10 mouse cellular contexts compared by ENCODE assay signal in genomic region chr16:13611399-13611798, GRCm38 (mm10). TPM values are rescaled to one million over a fixed set of nuclear protein-coding genes. Genes with fewer than 3 reads are reported as not detected.
DNase-seq lines count a peak whose midpoint lies in the region; ATAC-seq and TF ChIP-seq lines count a peak whose summit lies in the region.
"Had no signal": no experiment of that assay in that cellular context is flagged by ENCODE, and none has a peak within 500 bp of the region (broad histone marks: within the 10 kb centered on the region; RNA-seq: fewer than 3 reads in every experiment).

No protein-coding gene starts in this region.

- no peak overlapping the region for H3K9ac ChIP-seq in lung, embryonic 14.5 days
- H3K9ac ChIP-seq in forebrain, embryonic 12.5 days = no peak overlapping the region
- H3K9ac ChIP-seq: neural tube, embryonic 13.5 days had no signal

- peak; percentile 86 for ATAC-seq in lung, embryonic 14.5 days (ENCODE audit: insufficient read depth)
- no peak for ATAC-seq in forebrain, embryonic 12.5 days (ENCODE audit: low FRiP score)
- no peak for ATAC-seq in granulocyte monocyte progenitor cell, adult 5-6 weeks (replicated peaks; ENCODE audit: poor library complexity, severe bottlenecking)

- H3K9me3 ChIP-seq in lung, embryonic 14.5 days (ENCODE audit: low read depth, low read length) = no peaks in the 10 kb centered on the region
- H3K9me3 ChIP-seq in forebrain, embryonic 12.5 days = no peaks in the 10 kb centered on the region
- H3K9me3 ChIP-seq: G1E; megakaryocyte, embryonic 14.5 days; neural tube, embryonic 13.5 days had no signal

- peaks cover 6% of the 10 kb centered on the region for H3K36me3 ChIP-seq in lung, embryonic 14.5 days (ENCODE audit: insufficient read depth)
- no peaks in the 10 kb centered on the region for H3K36me3 ChIP-seq in forebrain, embryonic 12.5 days (replicated peaks)

- peak overlapping the region; percentile 87 for H3K27ac ChIP-seq in lung, embryonic 14.5 days (ENCODE audit: low read depth)
- no peak overlapping the region for H3K27ac ChIP-seq in forebrain, embryonic 12.5 days
- H3K27ac ChIP-seq: neural tube, embryonic 13.5 days had no signal

- peak; percentile 43 for DNase-seq in urinary bladder, postnatal 14 days (ENCODE audit: low spot score)
- DNase-seq in urinary bladder, postnatal 25 days (ENCODE audit: low spot score) = no peak
- DNase-seq in heart, postnatal 4 days = peak; percentile 29
- peak; percentile 54 for DNase-seq in lung, embryonic 14.5 days
- DNase-seq in frontal cortex, postnatal 10 days (ENCODE audit: low spot score in 2 of 2) = no peak

- TF ChIP-seq CTCF in lung, embryonic 14.5 days (IDR thresholded peaks at IDR 0.05; ENCODE audit: low read depth) = no peak

- no peaks in the 10 kb centered on the region for H3K27me3 ChIP-seq in lung, embryonic 14.5 days (ENCODE audit: insufficient read depth, low read length)
- peaks cover 14% of the 10 kb centered on the region for H3K27me3 ChIP-seq in forebrain, embryonic 12.5 days
- H3K27me3 ChIP-seq: megakaryocyte, embryonic 14.5 days; neural tube, embryonic 13.5 days had no signal

- no peak overlapping the region for H3K4me3 ChIP-seq in lung, embryonic 14.5 days (ENCODE audit: low read depth, low read length)
- no peak overlapping the region for H3K4me3 ChIP-seq in forebrain, embryonic 12.5 days (replicated peaks)
- H3K4me3 ChIP-seq: megakaryocyte, embryonic 14.5 days; neural tube, embryonic 13.5 days had no signal

- H3K4me1 ChIP-seq in lung, embryonic 14.5 days (ENCODE audit: insufficient read depth) = peaks cover 4% of the 10 kb centered on the region; the same call in 1 of the 2 replicates
- H3K4me1 ChIP-seq in forebrain, embryonic 12.5 days = no peaks in the 10 kb centered on the region; the same call in 1 of the 2 replicates

- no peak overlapping the region for H3K4me2 ChIP-seq in lung, embryonic 14.5 days
- H3K4me2 ChIP-seq in forebrain, embryonic 12.5 days = no peak overlapping the region
- H3K4me2 ChIP-seq: neural tube, embryonic 13.5 days had no signal

RNA-seq across cellular contexts. Expression of gene Parn, which starts 56.6 kb away (rescaled TPM):
- total RNA-seq in heart, postnatal 4 days (2021) = 10 to 100 TPM; 19.3 to 21.2 TPM
- polyA plus RNA-seq in lung, embryonic 14.5 days (2014; fragmentation: Nextera tagmentation; extraction: Ambion mirVana) = 40.9 and 41.7 TPM in 2 replicates
- 38.2 and 40.2 TPM in 2 replicates for polyA plus RNA-seq in forebrain, embryonic 12.5 days (2016; fragmentation: Nextera tagmentation; extraction: Ambion mirVana)
- total RNA-seq in granulocyte monocyte progenitor cell, adult 5-6 weeks (2014; fragmentation: Nextera tagmentation) = 18.8 and 32.3 TPM in 2 replicates
- 49.3 and 55.0 TPM in 2 replicates for total RNA-seq in granulocyte monocyte progenitor cell, adult 5-6 weeks (2017)

Comparison
In these comparisons a context has a peak if more than half of its experiments do, and no peak if none do; other contexts are left out.
1. DNase-seq: peak in urinary bladder, postnatal 14 days (single experiment), heart, postnatal 4 days (single experiment) and lung, embryonic 14.5 days (single experiment); none in urinary bladder, postnatal 25 days (single experiment) and frontal cortex, postnatal 10 days (0 of 2).